Mouse (Mus musculus): ENCODE measurements around the gene Trappc12. TPM values are rescaled to one million over a fixed set of nuclear protein-coding genes. Genes with fewer than 3 reads are reported as not detected.
"Not testable (repeated sequence)": the region's sequence is repeated elsewhere in the genome, so short reads cannot be mapped to it uniquely, and the experiment has no call there.

The Trappc12 gene
- polyA plus RNA-seq, 1 experiment from 2014 or later = 38.7 TPM

- WGBS = 92% methylated on average over 5 of the region's 5 CpGs
- Histone ChIP-seq H3K4me3 (ENCODE audit: low read depth, low read length) (no peak overlapping the region; the same call in 1 of the 2 replicates), H3K27ac (ENCODE audit: low read depth, low read length) (no peak overlapping the region), H3K9me3 (ENCODE audit: control insufficient read depth, low read length) (no peaks in the 10 kb centered on the region), H3K4me1 (ENCODE audit: control insufficient read depth, insufficient read depth, low read length) (peaks cover 3% of the 10 kb centered on the region; the same call in 1 of the 2 replicates), H3K27me3 (ENCODE audit: control insufficient read depth, insufficient read depth, low read length) (no peaks in the 10 kb centered on the region), H3K36me3 (ENCODE audit: control insufficient read depth, insufficient read depth, low read length) (peaks cover 1% of the 10 kb centered on the region; the same call in 1 of the 2 replicates), H3K4me2 (ENCODE audit: low read depth) (no peak overlapping the region), H3K9ac (ENCODE audit: low read length) (no peak overlapping the region)
- DNase-seq (ENCODE audit: low spot score) (no peak), ATAC-seq (ENCODE audit: insufficient read depth, low FRiP score, low TSS enrichment) (no peak)
These were observed 604 bp upstream of the Trappc12 start for GRCm38 (mm10) chr12:28750876-28751275.

- Histone ChIP-seq H3K4me1 (ENCODE audit: control insufficient read depth, insufficient read depth, low read length) (no peaks in the 10 kb centered on the region), H3K27me3 (ENCODE audit: control insufficient read depth, insufficient read depth, low read length) (no peaks in the 10 kb centered on the region), H3K27ac (ENCODE audit: low read depth, low read length) (no peak overlapping the region), H3K9ac (ENCODE audit: low read length) (no peak overlapping the region), H3K4me3 (ENCODE audit: low read depth, low read length) (no peak overlapping the region), H3K4me2 (ENCODE audit: low read depth) (no peak overlapping the region), H3K9me3 (ENCODE audit: control insufficient read depth, low read length) (no peaks in the 10 kb centered on the region), H3K36me3 (ENCODE audit: control insufficient read depth, insufficient read depth, low read length) (peaks cover 2% of the 10 kb centered on the region; the same call in 1 of the 2 replicates)
- WGBS = 89% methylated on average over 3 of the region's 3 CpGs
- no peak for DNase-seq (ENCODE audit: low spot score)
- ATAC-seq (ENCODE audit: insufficient read depth, low FRiP score, low TSS enrichment) = no peak
These were observed 6.9 kb downstream of the Trappc12 start for GRCm38 (mm10) chr12:28743328-28743727.

DNA sequence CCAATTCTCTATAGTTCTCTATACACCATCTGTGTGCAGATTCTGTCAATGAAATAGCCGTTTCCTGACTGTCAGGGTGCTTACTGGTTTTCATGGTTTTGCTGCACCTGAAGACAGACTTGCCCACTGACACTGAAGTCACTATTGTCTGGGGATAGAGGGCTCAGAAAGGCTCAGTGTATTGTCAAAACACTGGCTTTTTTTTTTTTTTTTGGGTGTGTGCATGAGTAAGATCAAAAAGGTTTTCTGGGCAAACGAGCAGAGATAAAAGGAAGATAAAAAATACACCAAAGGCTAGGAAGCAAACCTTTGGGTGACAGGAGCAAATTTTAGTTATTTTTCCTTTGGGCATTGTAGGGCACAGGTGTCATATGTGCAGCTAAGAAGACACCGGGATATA lies 15.0 kb downstream of the Trappc12 start:
- ATAC-seq (ENCODE audit: insufficient read depth, low FRiP score, low TSS enrichment) = no peak
- no peak overlapping the region for H3K4me2 ChIP-seq (ENCODE audit: low read depth)
- 96% methylated on average over 3 of the region's 3 CpGs for whole genome bisulfite sequencing

DNA sequence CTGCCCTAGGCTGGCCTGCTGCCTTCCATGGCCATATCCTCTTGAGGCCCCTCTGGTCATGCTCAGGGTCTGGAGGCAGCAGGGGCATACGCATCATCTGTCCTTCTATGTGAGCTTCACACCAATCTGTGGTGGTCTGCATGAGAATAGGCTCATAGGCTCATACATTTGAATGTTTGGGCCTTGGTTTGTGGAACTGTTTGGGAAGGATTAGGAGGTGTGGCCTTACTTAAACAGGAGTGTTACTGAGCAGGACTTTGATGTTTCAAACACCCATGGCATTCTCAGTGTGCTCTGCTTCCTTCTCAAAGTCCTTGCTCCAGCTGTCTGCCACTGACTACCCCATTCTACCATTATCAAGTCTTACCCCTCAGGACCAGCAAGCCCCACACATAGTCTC lies 16.0 kb downstream of the Trappc12 start:
- Histone ChIP-seq H3K27ac (ENCODE audit: low read depth, low read length) (no peak overlapping the region), H3K9me3 (ENCODE audit: control insufficient read depth, low read length) (no peaks in the 10 kb centered on the region), H3K27me3 (ENCODE audit: control insufficient read depth, insufficient read depth, low read length) (no peaks in the 10 kb centered on the region), H3K4me1 (ENCODE audit: control insufficient read depth, insufficient read depth, low read length) (no peaks in the 10 kb centered on the region), H3K4me2 (ENCODE audit: low read depth) (no peak overlapping the region), H3K36me3 (ENCODE audit: control insufficient read depth, insufficient read depth, low read length) (peaks cover 6% of the 10 kb centered on the region), H3K9ac (ENCODE audit: low read length) (no peak overlapping the region), H3K4me3 (ENCODE audit: low read depth, low read length) (no peak overlapping the region)
- no peak for ATAC-seq (ENCODE audit: insufficient read depth, low FRiP score, low TSS enrichment)
- no peak for DNase-seq (ENCODE audit: low spot score)
- 96% methylated on average over 1 of the region's 1 CpGs for WGBS

More for the DNA sequence above, 15.0 kb downstream of the Trappc12 start:
- Histone ChIP-seq H3K4me3 (ENCODE audit: low read depth, low read length) (no peak overlapping the region), H3K27me3 (ENCODE audit: control insufficient read depth, insufficient read depth, low read length) (no peaks in the 10 kb centered on the region), H3K9ac (ENCODE audit: low read length) (no peak overlapping the region), H3K9me3 (ENCODE audit: control insufficient read depth, low read length) (no peaks in the 10 kb centered on the region), H3K27ac (ENCODE audit: low read depth, low read length) (no peak overlapping the region), H3K36me3 (ENCODE audit: control insufficient read depth, insufficient read depth, low read length) (peaks cover 6% of the 10 kb centered on the region), H3K4me1 (ENCODE audit: control insufficient read depth, insufficient read depth, low read length) (no peaks in the 10 kb centered on the region)
- no peak for DNase-seq (ENCODE audit: low spot score)

DNA sequence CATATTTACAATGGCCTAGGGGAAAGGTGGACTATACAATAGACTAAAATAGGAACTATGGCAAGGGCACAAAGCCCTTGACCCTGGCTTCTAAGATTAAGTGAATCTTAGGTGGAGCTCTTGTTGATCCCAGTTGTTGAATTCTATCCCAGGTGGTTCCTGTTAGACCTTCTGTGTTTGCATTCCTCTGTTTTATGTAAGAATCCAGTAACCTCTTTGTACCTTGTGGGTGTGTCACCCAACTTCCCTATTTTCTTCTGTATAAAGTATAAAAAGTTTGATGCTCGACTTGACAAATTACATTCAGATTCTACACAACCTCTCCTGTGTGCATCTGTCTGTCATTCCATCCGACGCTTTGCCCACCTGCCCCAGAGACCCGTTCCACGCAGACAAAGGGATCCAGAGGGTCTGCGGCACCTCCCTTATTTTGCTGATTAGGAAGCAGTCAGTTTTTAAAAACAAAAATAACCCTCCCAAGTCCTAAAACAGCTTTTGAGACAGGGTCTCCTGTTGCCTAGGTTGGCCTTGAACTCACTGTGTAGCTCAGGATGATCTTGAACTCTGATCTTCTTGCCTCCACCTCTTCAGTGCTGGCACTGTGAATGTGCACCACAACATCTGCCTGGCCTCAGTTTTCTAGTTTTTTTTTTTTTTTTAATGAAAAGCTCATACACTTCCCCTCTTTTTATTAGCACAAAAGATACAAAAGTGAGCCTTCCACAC lies 16.6 kb downstream of the Trappc12 start:
- not testable (repeated sequence) for ATAC-seq (ENCODE audit: insufficient read depth, low FRiP score, low TSS enrichment); H3K4me3 ChIP-seq (ENCODE audit: low read depth, low read length); H3K27ac ChIP-seq (ENCODE audit: low read depth, low read length); H3K9ac ChIP-seq (ENCODE audit: low read length); H3K4me2 ChIP-seq (ENCODE audit: low read depth); H3K9me3 ChIP-seq (ENCODE audit: control insufficient read depth, low read length); H3K4me1 ChIP-seq (ENCODE audit: control insufficient read depth, insufficient read depth, low read length); H3K27me3 ChIP-seq (ENCODE audit: control insufficient read depth, insufficient read depth, low read length); DNase-seq (ENCODE audit: low spot score); H3K36me3 ChIP-seq (ENCODE audit: control insufficient read depth, insufficient read depth, low read length)
- 97% methylated on average over 6 of the region's 6 CpGs for WGBS

DNA sequence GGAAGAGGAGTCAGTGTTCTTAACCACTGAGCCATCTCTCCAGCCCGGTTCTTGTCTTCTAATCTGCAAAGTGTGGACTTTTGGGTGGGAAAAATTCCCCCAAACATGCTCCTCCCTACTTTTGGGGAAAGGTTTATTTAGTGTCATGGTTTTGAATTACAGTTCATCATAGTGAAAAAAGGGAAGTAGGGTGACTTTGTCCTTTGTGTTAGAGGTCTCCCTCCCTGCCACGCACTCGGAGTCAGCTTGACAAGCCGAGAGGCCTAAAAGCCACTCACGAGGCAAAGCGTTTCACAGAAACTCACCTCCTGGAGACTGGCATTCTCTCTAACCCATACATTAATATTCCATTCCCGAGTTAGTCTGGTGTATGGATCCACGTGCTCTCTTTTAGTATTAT lies 17.6 kb downstream of the Trappc12 start:
- Histone ChIP-seq H3K4me2 (ENCODE audit: low read depth) (no peak overlapping the region), H3K4me1 (ENCODE audit: control insufficient read depth, insufficient read depth, low read length) (no peaks in the 10 kb centered on the region), H3K9ac (ENCODE audit: low read length) (no peak overlapping the region), H3K27me3 (ENCODE audit: control insufficient read depth, insufficient read depth, low read length) (no peaks in the 10 kb centered on the region), H3K4me3 (ENCODE audit: low read depth, low read length) (no peak overlapping the region), H3K9me3 (ENCODE audit: control insufficient read depth, low read length) (no peaks in the 10 kb centered on the region), H3K36me3 (ENCODE audit: control insufficient read depth, insufficient read depth, low read length) (peaks cover 6% of the 10 kb centered on the region), H3K27ac (ENCODE audit: low read depth, low read length) (no peak overlapping the region)
- DNase-seq (ENCODE audit: low spot score) = no peak
- 94% methylated on average over 8 of the region's 8 CpGs for WGBS
- ATAC-seq (ENCODE audit: insufficient read depth, low FRiP score, low TSS enrichment) = no peak

DNA sequence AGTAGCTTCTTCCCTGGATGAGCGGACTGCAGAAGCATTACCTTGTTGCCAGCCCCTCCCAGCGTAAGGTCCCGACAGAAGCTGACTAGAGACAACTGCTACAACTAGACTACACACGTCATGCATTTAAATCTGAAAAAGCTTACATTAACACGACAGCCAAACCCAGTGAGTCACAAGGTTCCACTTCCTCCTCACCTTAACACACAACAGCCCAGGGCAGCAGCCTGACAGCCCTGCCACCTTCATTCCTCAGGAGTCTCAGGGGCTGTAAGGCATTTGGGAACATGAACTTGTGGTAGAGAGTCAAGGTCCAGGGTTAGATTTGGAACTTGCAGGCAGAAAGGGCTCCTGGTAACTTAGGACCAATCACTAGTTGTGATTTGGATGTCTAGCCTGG lies 23.2 kb downstream of the Trappc12 start:
- 90% methylated on average over 5 of the region's 5 CpGs for WGBS
- ATAC-seq (ENCODE audit: insufficient read depth, low FRiP score, low TSS enrichment) (no peak), DNase-seq (ENCODE audit: low spot score) (no peak)

DNA sequence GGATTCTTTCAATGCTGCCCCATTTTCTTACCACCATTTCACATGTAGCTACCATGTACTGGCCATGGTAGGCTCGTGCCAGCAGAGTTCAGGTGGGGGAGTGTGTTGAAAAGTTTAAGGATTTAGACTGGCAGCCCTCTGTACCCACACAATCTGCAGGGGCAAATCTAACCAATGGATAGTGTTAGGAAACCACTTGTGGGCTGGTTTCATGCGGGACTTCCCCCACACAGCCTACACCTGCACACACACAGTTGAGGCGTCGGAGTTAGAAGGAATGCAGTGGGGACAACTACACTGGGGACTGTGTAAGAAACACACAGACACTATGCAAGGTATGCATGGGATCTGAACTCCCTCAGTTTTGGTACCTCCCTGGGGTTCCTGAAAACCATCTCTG lies 24.1 kb downstream of the Trappc12 start:
- no peak overlapping the region for H3K4me3 ChIP-seq (ENCODE audit: low read depth, low read length)
- H3K4me1 ChIP-seq (ENCODE audit: control insufficient read depth, insufficient read depth, low read length) = no peaks in the 10 kb centered on the region
- H3K27ac ChIP-seq (ENCODE audit: low read depth, low read length) = no peak overlapping the region
- H3K9ac ChIP-seq (ENCODE audit: low read length) = no peak overlapping the region
- H3K4me2 ChIP-seq (ENCODE audit: low read depth) = no peak overlapping the region
- no peak for DNase-seq (ENCODE audit: low spot score)
- no peaks in the 10 kb centered on the region for H3K9me3 ChIP-seq (ENCODE audit: control insufficient read depth, low read length)
- WGBS = 91% methylated on average over 4 of the region's 4 CpGs
- no peaks in the 10 kb centered on the region; the same call in 1 of the 2 replicates for H3K36me3 ChIP-seq (ENCODE audit: control insufficient read depth, insufficient read depth, low read length)
- no peaks in the 10 kb centered on the region for H3K27me3 ChIP-seq (ENCODE audit: control insufficient read depth, insufficient read depth, low read length)
- ATAC-seq (ENCODE audit: insufficient read depth, low FRiP score, low TSS enrichment) = no peak

More for the DNA sequence above, 23.2 kb downstream of the Trappc12 start:
- Histone ChIP-seq H3K9me3 (ENCODE audit: control insufficient read depth, low read length) (no peaks in the 10 kb centered on the region), H3K36me3 (ENCODE audit: control insufficient read depth, insufficient read depth, low read length) (peaks cover 2% of the 10 kb centered on the region; the same call in 1 of the 2 replicates), H3K4me1 (ENCODE audit: control insufficient read depth, insufficient read depth, low read length) (no peaks in the 10 kb centered on the region), H3K4me3 (ENCODE audit: low read depth, low read length) (no peak overlapping the region), H3K4me2 (ENCODE audit: low read depth) (no peak overlapping the region), H3K27ac (ENCODE audit: low read depth, low read length) (no peak overlapping the region), H3K27me3 (ENCODE audit: control insufficient read depth, insufficient read depth, low read length) (no peaks in the 10 kb centered on the region), H3K9ac (ENCODE audit: low read length) (no peak overlapping the region)

- Histone ChIP-seq H3K27me3 (ENCODE audit: control insufficient read depth, insufficient read depth, low read length) (no peaks in the 10 kb centered on the region), H3K36me3 (ENCODE audit: control insufficient read depth, insufficient read depth, low read length) (peaks cover 2% of the 10 kb centered on the region; the same call in 1 of the 2 replicates), H3K4me1 (ENCODE audit: control insufficient read depth, insufficient read depth, low read length) (no peaks in the 10 kb centered on the region), H3K4me2 (ENCODE audit: low read depth) (no peak overlapping the region), H3K27ac (ENCODE audit: low read depth, low read length) (no peak overlapping the region), H3K9me3 (ENCODE audit: control insufficient read depth, low read length) (no peaks in the 10 kb centered on the region), H3K4me3 (ENCODE audit: low read depth, low read length) (no peak overlapping the region), H3K9ac (ENCODE audit: low read length) (no peak overlapping the region)
- WGBS = 78% methylated on average over 3 of the region's 3 CpGs
- no peak for ATAC-seq (ENCODE audit: insufficient read depth, low FRiP score, low TSS enrichment)
- DNase-seq (ENCODE audit: low spot score) = no peak
These were observed 25.9 kb downstream of the Trappc12 start for GRCm38 (mm10) chr12:28724366-28724765.
